Mouse (Mus musculus): ENCODE measurements around the gene Fam71e2. TPM values are rescaled to one million over a fixed set of nuclear protein-coding genes. Genes with fewer than 3 reads are reported as not detected.
A peak's percentile ranks its signal among the peaks of the same experiment; 100 is the strongest.

The Fam71e2 gene
- polyA plus RNA-seq, 1 experiment from 2014 or later, result not detected

DNA sequence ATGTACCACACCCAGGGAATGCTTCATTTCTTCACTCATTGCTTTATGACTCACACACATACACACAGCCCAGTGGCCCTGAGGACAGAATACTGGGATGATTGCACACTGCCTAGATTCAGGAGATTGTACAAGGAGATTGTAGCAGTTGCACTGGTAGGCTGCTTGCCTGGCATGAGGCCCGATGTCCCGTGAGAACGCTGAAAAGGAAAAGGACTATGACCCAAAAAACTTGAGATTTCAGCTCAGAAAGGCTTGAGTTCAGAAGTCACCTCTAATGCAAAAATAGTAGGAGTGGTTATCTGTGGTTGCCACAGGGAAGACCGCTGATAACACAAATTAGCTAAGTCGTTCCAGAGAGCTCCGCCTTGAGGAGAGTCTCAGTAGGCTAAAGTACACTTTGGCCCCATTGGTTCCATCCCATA is 38.1 kb downstream of the Fam71e2 start:
- Histone ChIP-seq H3K4me3 (replicated peaks) (no peak overlapping the region), H3K9ac (no peak overlapping the region), H3K4me1 (no peaks in the 10 kb centered on the region), H3K9me3 (replicated peaks) (no peaks in the 10 kb centered on the region), H3K4me2 (replicated peaks) (no peak overlapping the region), H3K27me3 (no peaks in the 10 kb centered on the region), H3K36me3 (no peaks in the 10 kb centered on the region), H3K27ac (replicated peaks) (no peak overlapping the region)
- no peak for ATAC-seq (ENCODE audit: insufficient number of reproducible peaks, low FRiP score, low TSS enrichment, low read depth)
- WGBS, result 62% methylated on average over 6 of the region's 6 CpGs

DNA sequence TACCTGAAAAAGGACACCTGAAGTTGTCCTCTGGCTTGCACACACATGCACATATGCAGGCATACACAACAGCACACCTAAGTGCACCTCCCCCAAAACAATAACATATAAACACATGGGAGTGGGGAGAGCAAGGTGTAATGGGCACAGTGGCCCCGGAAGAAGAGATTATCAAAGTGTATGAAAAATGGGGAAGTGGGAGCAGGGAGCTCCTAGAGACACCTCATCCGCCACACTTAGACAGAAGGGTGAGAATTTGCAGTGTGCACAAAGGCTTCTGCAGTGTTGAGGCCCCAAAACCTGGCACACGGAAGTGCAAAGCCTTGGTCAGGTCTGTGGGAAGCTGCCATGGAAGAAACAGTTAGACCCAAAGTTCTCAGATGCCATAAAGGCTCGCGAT is 40.0 kb downstream of the Fam71e2 start:
- WGBS, result 84% methylated on average over 5 of the region's 5 CpGs
- ATAC-seq (ENCODE audit: insufficient number of reproducible peaks, low FRiP score, low TSS enrichment, low read depth), result no peak
- H3K9me3 ChIP-seq (replicated peaks), result no peaks in the 10 kb centered on the region

DNA sequence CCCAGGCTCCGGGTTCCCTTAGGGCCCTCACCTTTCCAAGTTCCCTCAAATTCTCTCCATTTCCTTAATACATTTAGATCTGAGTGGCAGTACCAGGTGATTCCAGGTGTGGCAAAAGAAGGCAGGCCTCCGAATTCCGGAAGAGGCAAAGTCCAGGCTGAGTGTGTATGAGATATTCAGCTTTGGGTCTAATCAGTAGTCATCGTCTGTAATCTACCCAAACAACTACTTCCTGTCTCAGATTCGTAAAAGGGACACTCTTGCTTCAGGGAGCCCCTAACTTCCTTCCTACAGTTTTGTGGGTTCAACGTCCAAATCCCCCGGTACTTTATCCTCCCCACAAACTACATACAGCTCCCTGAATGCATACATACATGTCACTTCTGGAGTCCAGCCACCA is 45.9 kb downstream of the Fam71e2 start, which contains the start of gene Tmem150b:
Gene Tmem150b (minus strand): TSS at position 81 of the 400 bp plus-strand sequence.
- Histone ChIP-seq H3K4me2 (replicated peaks) (no peak within 1 kb of the TSS), H3K9ac (no peak within 1 kb of the TSS), H3K27ac (replicated peaks) (no peak within 1 kb of the TSS), H3K9me3 (replicated peaks) (no peaks in the 10 kb centered on the region), H3K27me3 (no peaks in the 10 kb centered on the region), H3K4me3 (replicated peaks) (no peak within 1 kb of the TSS), H3K36me3 (no peaks in the 10 kb centered on the region), H3K4me1 (0 out of 2 replicates have a peak, but pooled peaks cover 4% of the 10 kb centered on the region)
- ATAC-seq (ENCODE audit: insufficient number of reproducible peaks, low FRiP score, low TSS enrichment, low read depth), result no peak
- 75% methylated on average over 7 of the region's 7 CpGs for WGBS

More for the DNA sequence above, 40.0 kb downstream of the Fam71e2 start:
- H3K27me3 ChIP-seq, result no peaks in the 10 kb centered on the region
- H3K4me1 ChIP-seq, result no peaks in the 10 kb centered on the region
- H3K36me3 ChIP-seq, result no peaks in the 10 kb centered on the region
- H3K4me2 ChIP-seq (replicated peaks), result no peak overlapping the region
- H3K4me3 ChIP-seq (replicated peaks), result no peak overlapping the region
- no peak overlapping the region for H3K27ac ChIP-seq (replicated peaks)
- H3K9ac ChIP-seq, result no peak overlapping the region

DNA sequence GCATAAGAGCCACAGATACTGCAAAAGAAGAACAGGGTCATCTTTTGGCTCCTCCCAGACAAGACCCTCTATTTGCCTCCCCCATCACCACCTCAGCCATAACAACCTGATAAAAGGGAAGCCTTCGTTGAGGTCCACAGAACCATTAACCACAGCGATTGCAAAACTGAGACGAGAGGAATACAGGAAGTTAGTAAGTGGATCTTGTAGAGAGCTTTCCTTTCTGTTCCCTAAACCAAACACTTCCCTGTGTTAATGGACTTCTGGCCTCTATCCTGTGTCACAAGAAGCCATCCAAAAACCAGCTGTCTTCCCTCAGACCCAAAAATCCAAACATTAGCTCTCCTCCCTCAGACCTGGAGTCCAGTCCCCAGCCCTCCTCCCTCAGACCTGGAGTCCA is 46.7 kb downstream of the Fam71e2 start:
- no peak for ATAC-seq (ENCODE audit: insufficient number of reproducible peaks, low FRiP score, low TSS enrichment, low read depth)

DNA sequence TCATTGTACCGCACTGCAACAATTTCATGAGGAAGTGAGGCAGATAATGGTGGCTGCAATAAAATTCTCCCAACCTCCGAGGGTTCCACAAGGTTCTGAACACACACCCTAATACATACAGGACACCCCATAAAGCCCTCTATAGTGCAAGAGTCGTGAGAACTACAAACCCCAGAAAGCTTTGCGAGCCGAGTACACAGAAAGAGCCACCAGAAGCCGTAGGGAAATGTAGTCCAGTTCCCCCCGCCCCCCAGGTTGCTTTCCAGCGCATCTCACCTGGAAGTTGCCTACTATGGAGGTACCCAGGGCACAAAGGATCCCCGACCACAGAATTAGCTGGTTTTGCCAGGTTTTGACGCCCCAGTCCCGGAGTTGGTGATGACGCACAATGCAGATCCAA is 47.6 kb downstream of the Fam71e2 start:
- ATAC-seq (ENCODE audit: insufficient number of reproducible peaks, low FRiP score, low TSS enrichment, low read depth), result no peak
- no peak overlapping the region for H3K9ac ChIP-seq
- 37% methylated on average over 12 of the region's 12 CpGs for WGBS

More for the DNA sequence above, 46.7 kb downstream of the Fam71e2 start:
- Histone ChIP-seq H3K9ac (no peak overlapping the region), H3K9me3 (replicated peaks) (no peaks in the 10 kb centered on the region), H3K4me2 (replicated peaks) (no peak overlapping the region), H3K27me3 (no peaks in the 10 kb centered on the region), H3K27ac (replicated peaks) (no peak overlapping the region), H3K4me1 (0 out of 2 replicates have a peak, but pooled peaks cover 4% of the 10 kb centered on the region), H3K4me3 (replicated peaks) (no peak overlapping the region), H3K36me3 (no peaks in the 10 kb centered on the region)
- WGBS, result 67% methylated on average over 3 of the region's 3 CpGs

DNA sequence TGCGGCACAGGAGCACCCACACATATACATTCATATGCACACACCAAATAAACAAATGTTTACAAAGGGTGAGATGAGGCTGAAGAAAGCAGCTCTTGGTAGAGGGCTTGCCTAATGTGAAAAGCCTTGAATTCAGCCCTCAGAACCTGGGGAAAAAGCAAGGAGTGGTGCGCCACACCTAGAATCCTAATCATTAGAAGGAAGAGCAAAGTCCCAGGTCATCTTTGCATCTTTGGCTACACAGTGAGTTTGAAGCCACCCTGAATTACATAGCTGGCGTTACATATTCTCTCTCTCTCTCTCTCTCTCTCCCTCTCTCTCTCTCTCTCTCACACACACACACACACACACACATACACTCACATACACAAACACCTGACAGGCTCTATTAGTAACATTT is 51.8 kb downstream of the Fam71e2 start:
- Histone ChIP-seq H3K4me1 (0 out of 2 replicates have a peak, but pooled peaks cover 4% of the 10 kb centered on the region), H3K9ac (no peak overlapping the region), H3K9me3 (replicated peaks) (no peaks in the 10 kb centered on the region), H3K4me2 (replicated peaks) (no peak overlapping the region), H3K27me3 (no peaks in the 10 kb centered on the region), H3K4me3 (replicated peaks) (no peak overlapping the region), H3K27ac (replicated peaks) (no peak overlapping the region), H3K36me3 (peaks cover 22% of the 10 kb centered on the region)
- ATAC-seq (ENCODE audit: insufficient number of reproducible peaks, low FRiP score, low TSS enrichment, low read depth), result no peak
- 86% methylated on average over 3 of the region's 3 CpGs for WGBS

More for the DNA sequence above, 47.6 kb downstream of the Fam71e2 start:
- Histone ChIP-seq H3K9me3 (replicated peaks) (no peaks in the 10 kb centered on the region), H3K4me1 (0 out of 2 replicates have a peak, but pooled peaks cover 4% of the 10 kb centered on the region), H3K27me3 (no peaks in the 10 kb centered on the region), H3K36me3 (no peaks in the 10 kb centered on the region), H3K4me2 (replicated peaks) (peak overlapping the region; percentile 47), H3K27ac (replicated peaks) (no peak overlapping the region), H3K4me3 (replicated peaks) (peak overlapping the region; percentile 33)

DNA sequence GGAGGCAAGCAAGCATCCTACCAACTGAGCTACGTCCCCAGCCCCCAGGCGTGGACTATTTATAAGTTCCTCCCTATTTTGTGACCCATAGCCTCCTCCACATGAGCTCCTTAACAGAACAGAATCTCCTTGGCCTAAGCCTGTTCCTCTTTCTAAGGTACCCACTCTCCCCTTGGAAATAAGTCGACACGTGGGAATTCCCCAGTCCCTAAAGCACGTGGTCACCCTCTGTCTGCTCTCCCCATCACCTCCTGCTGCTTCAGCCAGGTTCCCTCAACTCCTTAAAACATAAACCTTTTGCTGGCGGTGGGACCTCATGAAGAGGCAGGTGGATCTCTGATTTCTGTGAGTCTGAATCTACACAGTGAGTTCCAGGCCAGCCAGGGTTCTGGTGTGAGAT is 54.1 kb downstream of the Fam71e2 start:
- no peak overlapping the region for H3K27ac ChIP-seq (replicated peaks)
- ATAC-seq (ENCODE audit: insufficient number of reproducible peaks, low FRiP score, low TSS enrichment, low read depth), result no peak
- H3K4me2 ChIP-seq (replicated peaks), result no peak overlapping the region
- H3K9ac ChIP-seq, result no peak overlapping the region
- no peaks in the 10 kb centered on the region for H3K27me3 ChIP-seq
- H3K4me3 ChIP-seq (replicated peaks), result no peak overlapping the region
- no peaks in the 10 kb centered on the region for H3K4me1 ChIP-seq
- 69% methylated on average over 6 of the region's 6 CpGs for WGBS
- no peaks in the 10 kb centered on the region for H3K9me3 ChIP-seq (replicated peaks)
- H3K36me3 ChIP-seq, result peaks cover 41% of the 10 kb centered on the region

DNA sequence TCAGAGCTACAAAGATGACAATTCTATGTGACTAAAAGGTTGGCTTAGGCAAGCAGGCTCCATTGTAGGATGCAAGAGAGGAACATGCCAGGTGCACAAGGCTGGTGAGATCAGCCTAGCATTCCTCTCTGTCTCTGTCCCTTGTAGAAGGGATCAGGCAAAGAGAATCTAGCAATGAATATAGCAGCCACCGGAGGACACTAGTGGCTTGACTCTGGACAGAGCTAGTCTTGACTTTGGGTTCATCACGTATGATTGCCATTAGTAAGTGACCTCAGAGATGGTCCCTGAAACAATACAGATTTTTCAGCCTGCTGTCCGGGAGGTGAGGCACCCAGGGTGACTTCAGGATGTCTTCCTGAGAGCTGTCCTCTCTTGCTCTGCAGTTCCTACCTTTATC is 58.5 kb downstream of the Fam71e2 start:
- 88% methylated on average over 3 of the region's 3 CpGs for WGBS
- no peaks in the 10 kb centered on the region for H3K9me3 ChIP-seq (replicated peaks)
- H3K36me3 ChIP-seq, result peaks cover 80% of the 10 kb centered on the region
- H3K4me1 ChIP-seq, result no peaks in the 10 kb centered on the region
- H3K27ac ChIP-seq (replicated peaks), result no peak overlapping the region
- no peaks in the 10 kb centered on the region for H3K27me3 ChIP-seq
- no peak overlapping the region for H3K9ac ChIP-seq
- no peak overlapping the region for H3K4me3 ChIP-seq (replicated peaks)
- H3K4me2 ChIP-seq (replicated peaks), result no peak overlapping the region
- ATAC-seq (ENCODE audit: insufficient number of reproducible peaks, low FRiP score, low TSS enrichment, low read depth), result no peak

DNA sequence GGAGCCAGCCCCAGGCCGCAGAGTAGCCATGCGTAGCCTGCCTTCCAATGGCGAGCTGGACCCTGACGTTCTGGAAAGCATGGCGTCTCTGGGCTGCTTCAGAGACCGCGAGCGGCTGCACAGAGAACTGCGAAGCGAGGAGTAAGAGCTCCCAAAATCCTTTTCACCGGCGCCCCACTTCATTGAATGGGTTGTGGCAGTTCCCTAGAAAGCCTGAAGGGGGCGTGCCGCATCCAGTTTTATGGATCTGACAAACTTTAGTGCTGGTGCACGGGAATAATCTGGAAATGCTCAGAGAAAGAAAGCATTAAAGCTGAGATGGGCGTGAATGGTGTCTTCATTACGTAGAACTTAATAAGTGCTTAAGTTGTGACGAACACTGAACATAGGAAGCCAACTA is 66.0 kb downstream of the Fam71e2 start:
- Histone ChIP-seq H3K9me3 (replicated peaks) (no peaks in the 10 kb centered on the region), H3K27ac (replicated peaks) (no peak overlapping the region), H3K9ac (no peak overlapping the region), H3K4me3 (replicated peaks) (no peak overlapping the region), H3K4me1 (peaks cover 3% of the 10 kb centered on the region; the same call in 1 of the 2 replicates), H3K36me3 (peaks cover 74% of the 10 kb centered on the region), H3K27me3 (no peaks in the 10 kb centered on the region), H3K4me2 (replicated peaks) (no peak overlapping the region)
- 46% methylated on average over 18 of the region's 18 CpGs for WGBS
- ATAC-seq (ENCODE audit: insufficient number of reproducible peaks, low FRiP score, low TSS enrichment, low read depth), result no peak

Other genes with a start within 250 kb of the Fam71e2 start
- 5.1 and 5.9 TPM in 2 replicates for gene Tnni3, start 247.1 kb downstream of the Fam71e2 start, polyA plus RNA-seq (2015; fragmentation: Nextera tagmentation; extraction: Ambion mirVana)
- gene Dnaaf3, start 238.8 kb downstream of the Fam71e2 start, polyA plus RNA-seq (2015; fragmentation: Nextera tagmentation; extraction: Ambion mirVana), result 4.4 and 7.8 TPM in 2 replicates
- gene Syt5, start 223.8 kb downstream of the Fam71e2 start, polyA plus RNA-seq (2015; fragmentation: Nextera tagmentation; extraction: Ambion mirVana), result 9.1 and 10.7 TPM in 2 replicates
- gene Ptprh, start 167.3 kb downstream of the Fam71e2 start, polyA plus RNA-seq (2015; fragmentation: Nextera tagmentation; extraction: Ambion mirVana), result not detected in 2 replicates
- gene Tmem86b, start 139.9 kb downstream of the Fam71e2 start, polyA plus RNA-seq (2015; fragmentation: Nextera tagmentation; extraction: Ambion mirVana), result 1.0 and 1.3 TPM in 2 replicates
- gene Ppp6r1, start 112.3 kb downstream of the Fam71e2 start, polyA plus RNA-seq (2015; fragmentation: Nextera tagmentation; extraction: Ambion mirVana), result 9.8 and 10.3 TPM in 2 replicates
- 80.6 and 87.7 TPM in 2 replicates for gene Hspbp1, start 86.2 kb downstream of the Fam71e2 start, polyA plus RNA-seq (2015; fragmentation: Nextera tagmentation; extraction: Ambion mirVana)
- gene Brsk1, start 80.7 kb downstream of the Fam71e2 start, polyA plus RNA-seq (2015; fragmentation: Nextera tagmentation; extraction: Ambion mirVana), result 1.5 and 2.1 TPM in 2 replicates
- gene Tmem150b, start 46.1 kb downstream of the Fam71e2 start, polyA plus RNA-seq (2015; fragmentation: Nextera tagmentation; extraction: Ambion mirVana), result 0.13 and 0.20 TPM in 2 replicates
- 57.9 and 58.2 TPM in 2 replicates for gene Kmt5c, start 31.2 kb downstream of the Fam71e2 start, polyA plus RNA-seq (2015; fragmentation: Nextera tagmentation; extraction: Ambion mirVana)
- 49.9 and 64.2 TPM in 2 replicates for gene Cox6b2, start 18.2 kb downstream of the Fam71e2 start, polyA plus RNA-seq (2015; fragmentation: Nextera tagmentation; extraction: Ambion mirVana)
- gene Il11, start 11.6 kb upstream of the Fam71e2 start, polyA plus RNA-seq (2015; fragmentation: Nextera tagmentation; extraction: Ambion mirVana), result 0.36 and 0.37 TPM in 2 replicates
- 0.75 and 1.1 TPM in 2 replicates for gene Tmem190, start 11.6 kb upstream of the Fam71e2 start, polyA plus RNA-seq (2015; fragmentation: Nextera tagmentation; extraction: Ambion mirVana)
- gene Tmem238, start 18.4 kb upstream of the Fam71e2 start, polyA plus RNA-seq (2015; fragmentation: Nextera tagmentation; extraction: Ambion mirVana), result 11.4 and 11.8 TPM in 2 replicates
- 397 and 411 TPM in 2 replicates for gene Rpl28, start 21.6 kb upstream of the Fam71e2 start, polyA plus RNA-seq (2015; fragmentation: Nextera tagmentation; extraction: Ambion mirVana)
- 348 and 351 TPM in 2 replicates for gene Ube2s, start 41.3 kb upstream of the Fam71e2 start, polyA plus RNA-seq (2015; fragmentation: Nextera tagmentation; extraction: Ambion mirVana)
- 0.43 and 0.99 TPM in 2 replicates for gene Shisa7, start 73.4 kb upstream of the Fam71e2 start, polyA plus RNA-seq (2015; fragmentation: Nextera tagmentation; extraction: Ambion mirVana)
- gene Isoc2b, start 99.0 kb upstream of the Fam71e2 start, polyA plus RNA-seq (2015; fragmentation: Nextera tagmentation; extraction: Ambion mirVana), result 11.3 and 13.1 TPM in 2 replicates
- gene Isoc2a, start 105.9 kb upstream of the Fam71e2 start, polyA plus RNA-seq (2015; fragmentation: Nextera tagmentation; extraction: Ambion mirVana), result 0.95 and 1.2 TPM in 2 replicates
- gene Gm36210, start 135.2 kb upstream of the Fam71e2 start, polyA plus RNA-seq (2015; fragmentation: Nextera tagmentation; extraction: Ambion mirVana), result not detected in 2 replicates
- 4.1 and 4.9 TPM in 2 replicates for gene Zfp628, start 143.9 kb upstream of the Fam71e2 start, polyA plus RNA-seq (2015; fragmentation: Nextera tagmentation; extraction: Ambion mirVana)
- 5.1 and 5.5 TPM in 2 replicates for gene Nat14, start 150.7 kb upstream of the Fam71e2 start, polyA plus RNA-seq (2015; fragmentation: Nextera tagmentation; extraction: Ambion mirVana)
- gene Ssc5d, start 154.5 kb upstream of the Fam71e2 start, polyA plus RNA-seq (2015; fragmentation: Nextera tagmentation; extraction: Ambion mirVana), result 4.7 and 5.5 TPM in 2 replicates
- 0.32 and 1.1 TPM in 2 replicates for gene Sbk2, start 193.1 kb upstream of the Fam71e2 start, polyA plus RNA-seq (2015; fragmentation: Nextera tagmentation; extraction: Ambion mirVana)
- 0.05 and 0.25 TPM in 2 replicates for gene Sbk3, start 199.9 kb upstream of the Fam71e2 start, polyA plus RNA-seq (2015; fragmentation: Nextera tagmentation; extraction: Ambion mirVana)
- 32.8 and 35.0 TPM in 2 replicates for gene Zfp579, start 224.9 kb upstream of the Fam71e2 start, polyA plus RNA-seq (2015; fragmentation: Nextera tagmentation; extraction: Ambion mirVana)
- 15.2 and 15.8 TPM in 2 replicates for gene Zfp524, start 243.1 kb upstream of the Fam71e2 start, polyA plus RNA-seq (2015; fragmentation: Nextera tagmentation; extraction: Ambion mirVana)
- 43.9 and 46.2 TPM in 2 replicates for gene Fiz1, start 243.4 kb upstream of the Fam71e2 start, polyA plus RNA-seq (2015; fragmentation: Nextera tagmentation; extraction: Ambion mirVana)
- gene Gm44973, start 244.2 kb upstream of the Fam71e2 start, polyA plus RNA-seq (2015; fragmentation: Nextera tagmentation; extraction: Ambion mirVana), result 1.2 TPM in 1 of 2 replicates, not detected in the other
- gene Zfp865, start 249.1 kb upstream of the Fam71e2 start, polyA plus RNA-seq (2015; fragmentation: Nextera tagmentation; extraction: Ambion mirVana), result 8.0 and 9.0 TPM in 2 replicates
- gene Ccdc106, start 249.3 kb upstream of the Fam71e2 start, polyA plus RNA-seq (2015; fragmentation: Nextera tagmentation; extraction: Ambion mirVana), result 35.4 and 37.8 TPM in 2 replicates

Measured in embryonic facial prominence, embryonic 15.5 days (tissue).